Mouse (Mus musculus) hindbrain, embryonic 15.5 days (tissue): ENCODE measurements around the gene Abca12. TPM values are rescaled to one million over a fixed set of nuclear protein-coding genes. Genes with fewer than 3 reads are reported as not detected.

Experiments used
- ATAC-seq: fragments of 200-750 bp; cut with Nextera tagmentation; 2 replicates; pipeline ENCODE4 v1.8.0; 2017; ENCODE audit warnings: low read depth, moderate number of reproducible peaks, moderate TSS enrichment; ENCODE audit not compliant: low FRiP score
- H3K27ac ChIP-seq: fragments of 300-500 bp; sonication (generic); replicated peaks from 2 replicates; pipeline ENCODE4 v1.5.1; 2015; ENCODE audit warnings: mild to moderate bottlenecking, inconsistent platforms
- H3K27me3 ChIP-seq: fragments of 300-500 bp; sonication (generic); 2 replicates; pipeline ENCODE4 v1.6.1; 2015; ENCODE audit warnings: control low read depth, inconsistent platforms
- H3K36me3 ChIP-seq: fragments of 300-500 bp; sonication (generic); 2 replicates; pipeline ENCODE4 v1.6.1; 2015; ENCODE audit warnings: control low read depth, inconsistent platforms
- H3K4me1 ChIP-seq: fragments of 300-500 bp; sonication (generic); replicated peaks from 2 replicates; pipeline ENCODE4 v1.6.1; 2015; ENCODE audit warnings: control low read depth, inconsistent platforms
- H3K4me2 ChIP-seq: fragments of 300-500 bp; sonication (generic); 2 replicates; pipeline ENCODE4 v1.6.1; 2015; ENCODE audit warnings: moderate library complexity, mild to moderate bottlenecking, inconsistent platforms
- H3K4me3 ChIP-seq: fragments of 300-500 bp; sonication (generic); 2 replicates; pipeline ENCODE4 v1.5.1; 2015; ENCODE audit warnings: mild to moderate bottlenecking, inconsistent platforms
- H3K9ac ChIP-seq: fragments of 300-500 bp; sonication (generic); 2 replicates; pipeline ENCODE4 v1.6.1; 2015; ENCODE audit warnings: inconsistent platforms
- H3K9me3 ChIP-seq: fragments of 300-500 bp; sonication (generic); 2 replicates; pipeline ENCODE4 v1.6.1; 2016; ENCODE audit warnings: control low read depth, inconsistent platforms
- WGBS: fragments of 180-500 bp; shearing (Covaris S2); methylation state at CpG from one replicate; pipeline ENCODE4 v1.1.7; 2015; 5-methylcytosine and 5-hydroxymethylcytosine counted together
- polyA plus RNA-seq: library from polyadenylated mRNA; unstranded; fragments of >200 nt; fragmentation: Nextera tagmentation; extraction: Ambion mirVana; gene quantifications from 2 replicates; pipeline ENCODE4 v1.2.1, GENCODE M21; 2015

Gene Abca12
- 0.06 and 0.08 TPM in 2 replicates for polyA plus RNA-seq

DNA sequence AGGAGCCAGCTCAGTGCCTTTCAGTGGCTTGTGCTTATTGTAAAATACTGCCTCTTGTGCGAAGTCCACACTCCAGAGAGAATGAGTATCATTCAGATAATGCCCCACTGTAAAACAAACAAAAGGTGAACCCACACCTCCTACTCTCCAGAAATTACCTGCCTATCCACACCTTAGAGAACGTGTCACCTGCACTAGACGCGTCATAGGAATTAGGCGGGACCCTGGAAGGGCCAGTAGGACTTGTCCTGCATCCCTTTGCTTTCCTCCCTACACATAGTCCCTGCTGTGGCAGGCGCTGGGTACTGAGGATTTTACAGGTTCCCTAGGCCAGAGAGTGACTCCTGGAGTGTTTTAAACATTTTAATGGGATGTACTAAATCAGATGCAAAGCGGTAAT, at the start of gene Abca12:
Gene Abca12, minus strand, starts transcription at position 101 of the 400 bp plus-strand sequence.
- H3K36me3 ChIP-seq: no peaks in the 10 kb centered on the region
- ATAC-seq: no peak
- H3K27ac ChIP-seq: no peak within 1 kb of the TSS
- H3K4me2 ChIP-seq: no peak within 1 kb of the TSS
- no peak within 1 kb of the TSS for H3K4me3 ChIP-seq
- H3K4me1 ChIP-seq: no peaks in the 10 kb centered on the region
- H3K9ac ChIP-seq: no peak within 1 kb of the TSS
- no peaks in the 10 kb centered on the region for H3K9me3 ChIP-seq
- no peaks in the 10 kb centered on the region for H3K27me3 ChIP-seq
- 86% methylated on average over 7 of the region's 7 CpGs for WGBS

DNA sequence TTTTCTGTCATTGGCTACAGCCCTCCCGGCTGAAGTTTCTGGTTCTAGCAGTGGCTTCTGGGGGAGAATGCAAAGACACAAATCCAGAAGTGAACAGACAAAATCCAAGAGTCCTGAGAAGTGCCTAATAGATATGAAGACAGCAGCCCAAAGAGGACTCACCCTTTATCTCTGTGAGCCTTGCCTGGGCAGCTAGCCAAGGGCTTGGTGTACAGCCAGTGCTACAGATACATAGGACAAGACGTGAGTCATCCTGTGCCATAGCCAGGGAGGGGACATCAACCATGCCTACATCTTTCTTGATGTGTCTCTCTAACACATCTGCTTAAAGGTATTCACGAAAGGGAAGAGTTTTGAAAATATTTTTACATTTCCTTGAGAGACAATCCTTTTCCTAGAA, 43.3 kb upstream of the Abca12 start:
- Histone ChIP-seq H3K36me3 (no peaks in the 10 kb centered on the region), H3K27ac (no peak overlapping the region)

GRCm38 (mm10) chr1:71447424-71447823, 32.7 kb upstream of the Abca12 start:
- 95% methylated on average over 4 of the region's 4 CpGs for WGBS
- Histone ChIP-seq H3K4me3 (no peak overlapping the region), H3K4me2 (no peak overlapping the region), H3K9me3 (no peaks in the 10 kb centered on the region), H3K9ac (no peak overlapping the region), H3K27ac (no peak overlapping the region), H3K36me3 (no peaks in the 10 kb centered on the region), H3K27me3 (no peaks in the 10 kb centered on the region), H3K4me1 (no peaks in the 10 kb centered on the region)
- no peak for ATAC-seq

More for the DNA sequence above, 43.3 kb upstream of the Abca12 start:
- no peaks in the 10 kb centered on the region for H3K4me1 ChIP-seq
- H3K9ac ChIP-seq: no peak overlapping the region
- no peak overlapping the region for H3K4me3 ChIP-seq
- no peak for ATAC-seq
- no peaks in the 10 kb centered on the region for H3K9me3 ChIP-seq
- WGBS: 82% methylated on average over 3 of the region's 3 CpGs
- H3K27me3 ChIP-seq: no peaks in the 10 kb centered on the region
- no peak overlapping the region for H3K4me2 ChIP-seq

- Histone ChIP-seq H3K4me1 (no peaks in the 10 kb centered on the region), H3K36me3 (no peaks in the 10 kb centered on the region), H3K9me3 (no peaks in the 10 kb centered on the region), H3K27ac (no peak overlapping the region), H3K27me3 (no peaks in the 10 kb centered on the region), H3K9ac (no peak overlapping the region), H3K4me2 (no peak overlapping the region), H3K4me3 (no peak overlapping the region)
- ATAC-seq: no peak
- 53% methylated on average over 13 of the region's 13 CpGs for WGBS
These were observed 7.1 kb upstream of the Abca12 start for GRCm38 (mm10) chr1:71421741-71422333.

- WGBS: 89% methylated on average over 5 of the region's 5 CpGs
- H3K27me3 ChIP-seq: no peaks in the 10 kb centered on the region
These were observed 3.8 kb upstream of the Abca12 start for GRCm38 (mm10) chr1:71418467-71418866.

GRCm38 (mm10) chr1:71417951-71418350, 3.2 kb upstream of the Abca12 start:
- H3K27ac ChIP-seq: no peak overlapping the region
- no peak overlapping the region for H3K4me2 ChIP-seq
- H3K4me1 ChIP-seq: no peaks in the 10 kb centered on the region
- H3K9me3 ChIP-seq: no peaks in the 10 kb centered on the region
- H3K9ac ChIP-seq: no peak overlapping the region
- 68% methylated on average over 5 of the region's 5 CpGs for WGBS
- no peaks in the 10 kb centered on the region for H3K36me3 ChIP-seq
- H3K27me3 ChIP-seq: no peaks in the 10 kb centered on the region
- no peak for ATAC-seq
- no peak overlapping the region for H3K4me3 ChIP-seq

More at GRCm38 (mm10) chr1:71418467-71418866, 3.8 kb upstream of the Abca12 start:
- no peak overlapping the region for H3K4me2 ChIP-seq
- no peak overlapping the region for H3K9ac ChIP-seq
- no peak overlapping the region for H3K27ac ChIP-seq
- no peaks in the 10 kb centered on the region for H3K4me1 ChIP-seq
- ATAC-seq: no peak
- no peaks in the 10 kb centered on the region for H3K9me3 ChIP-seq
- H3K4me3 ChIP-seq: no peak overlapping the region
- no peaks in the 10 kb centered on the region for H3K36me3 ChIP-seq

- Histone ChIP-seq H3K9me3 (no peaks in the 10 kb centered on the region), H3K36me3 (no peaks in the 10 kb centered on the region), H3K9ac (no peak overlapping the region), H3K4me2 (no peak overlapping the region), H3K27me3 (no peaks in the 10 kb centered on the region), H3K27ac (no peak overlapping the region), H3K4me1 (no peaks in the 10 kb centered on the region), H3K4me3 (no peak overlapping the region)
- ATAC-seq: no peak
- WGBS: 75% methylated on average over 5 of the region's 6 CpGs
These were observed 626 bp downstream of the Abca12 start for GRCm38 (mm10) chr1:71414084-71414483.

- H3K9ac ChIP-seq: no peak overlapping the region
- no peak for ATAC-seq
- no peaks in the 10 kb centered on the region for H3K4me1 ChIP-seq
- no peak overlapping the region for H3K4me3 ChIP-seq
- H3K9me3 ChIP-seq: no peaks in the 10 kb centered on the region
- WGBS: 93% methylated on average over 11 of the region's 11 CpGs
- H3K36me3 ChIP-seq: no peaks in the 10 kb centered on the region
- H3K4me2 ChIP-seq: no peak overlapping the region
- H3K27ac ChIP-seq: no peak overlapping the region
- no peaks in the 10 kb centered on the region for H3K27me3 ChIP-seq
These were observed 1.6 kb downstream of the Abca12 start for GRCm38 (mm10) chr1:71413114-71413513.

DNA sequence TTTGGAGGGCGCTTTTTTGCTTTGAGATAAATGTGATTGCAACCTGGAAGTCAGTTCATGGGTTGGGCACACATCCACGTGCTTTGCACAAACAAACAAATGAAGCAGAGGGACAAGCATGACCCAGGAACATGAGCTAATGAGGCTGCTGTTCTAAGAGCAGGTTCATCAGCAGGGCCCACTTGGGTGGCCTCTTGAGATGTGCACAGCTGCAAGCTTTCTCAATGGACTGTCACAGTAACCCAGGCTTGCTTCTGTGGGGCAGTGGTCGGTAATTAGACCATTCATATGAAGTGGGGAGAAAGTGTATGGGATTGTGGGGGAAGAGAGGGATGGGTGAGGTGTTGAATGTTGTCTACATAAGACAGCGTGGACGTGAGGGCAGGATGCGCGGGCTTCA, 7.0 kb downstream of the Abca12 start:
- Histone ChIP-seq H3K4me1 (no peaks in the 10 kb centered on the region), H3K27me3 (no peaks in the 10 kb centered on the region), H3K36me3 (no peaks in the 10 kb centered on the region), H3K9me3 (no peaks in the 10 kb centered on the region), H3K4me2 (no peak overlapping the region), H3K27ac (no peak overlapping the region), H3K9ac (no peak overlapping the region), H3K4me3 (no peak overlapping the region)
- 79% methylated on average over 7 of the region's 7 CpGs for WGBS
- no peak for ATAC-seq

- ATAC-seq: no peak
- H3K36me3 ChIP-seq: no peaks in the 10 kb centered on the region
- H3K4me2 ChIP-seq: no peak overlapping the region
- no peak overlapping the region for H3K4me3 ChIP-seq
- no peak overlapping the region for H3K27ac ChIP-seq
- H3K4me1 ChIP-seq: no peaks in the 10 kb centered on the region
- H3K9me3 ChIP-seq: no peaks in the 10 kb centered on the region
- 86% methylated on average over 3 of the region's 3 CpGs for WGBS
- H3K9ac ChIP-seq: no peak overlapping the region
- no peaks in the 10 kb centered on the region for H3K27me3 ChIP-seq
These were observed 17.1 kb downstream of the Abca12 start for GRCm38 (mm10) chr1:71397635-71398034.

GRCm38 (mm10) chr1:71396105-71396504, 18.6 kb downstream of the Abca12 start:
- no peak overlapping the region for H3K4me2 ChIP-seq
- no peak overlapping the region for H3K4me3 ChIP-seq
- H3K27ac ChIP-seq: no peak overlapping the region
- H3K4me1 ChIP-seq: no peaks in the 10 kb centered on the region
- H3K36me3 ChIP-seq: no peaks in the 10 kb centered on the region
- 88% methylated on average over 5 of the region's 5 CpGs for WGBS
- no peaks in the 10 kb centered on the region for H3K27me3 ChIP-seq
- no peak for ATAC-seq
- H3K9me3 ChIP-seq: no peaks in the 10 kb centered on the region
- no peak overlapping the region for H3K9ac ChIP-seq

- 75% methylated on average over 2 of the region's 2 CpGs for WGBS
- Histone ChIP-seq H3K9me3 (no peaks in the 10 kb centered on the region), H3K27me3 (no peaks in the 10 kb centered on the region), H3K4me3 (no peak overlapping the region), H3K4me1 (no peaks in the 10 kb centered on the region), H3K9ac (no peak overlapping the region), H3K36me3 (no peaks in the 10 kb centered on the region), H3K4me2 (no peak overlapping the region), H3K27ac (no peak overlapping the region)
- ATAC-seq: no peak
These were observed 20.5 kb downstream of the Abca12 start for GRCm38 (mm10) chr1:71394177-71394576.

GRCm38 (mm10) chr1:71393489-71393888, 21.2 kb downstream of the Abca12 start:
- Histone ChIP-seq H3K9me3 (no peaks in the 10 kb centered on the region), H3K27ac (no peak overlapping the region)
- WGBS: 73% methylated on average over 8 of the region's 8 CpGs

More at GRCm38 (mm10) chr1:71393489-71393888, 21.2 kb downstream of the Abca12 start:
- H3K4me1 ChIP-seq: no peaks in the 10 kb centered on the region
- no peaks in the 10 kb centered on the region for H3K36me3 ChIP-seq
- H3K27me3 ChIP-seq: no peaks in the 10 kb centered on the region
- no peak overlapping the region for H3K4me2 ChIP-seq
- no peak overlapping the region for H3K4me3 ChIP-seq
- no peak overlapping the region for H3K9ac ChIP-seq
- ATAC-seq: no peak
